Mouse (Mus musculus) megakaryocyte, adult 5-6 weeks (primary cell): ENCODE measurements at regions not wholly inside any gene's neighbourhood (a gene's known extent, or its start where the extent isn't known, plus 50 kb on each side); places are given as distances from the start of the nearest gene placed in this dataset.
A peak's percentile ranks its signal among the peaks of the same experiment; 100 is the strongest.

Source experiments
- ATAC-seq: 2 replicates; pipeline ENCODE4 v1.8.0; 2016; ENCODE audit warnings: mild to moderate bottlenecking, inconsistent platforms; ENCODE audit not compliant: poor library complexity, severe bottlenecking

GRCm38 (mm10) chr17:29775836-29776235 lies 59.0 kb upstream of the Ccdc167 start:
- ATAC-seq, result no peak

- ATAC-seq, result peak; percentile 75
Measured at GRCm38 (mm10) chr17:29773339-29773738, 56.5 kb upstream of the Ccdc167 start.

- no peak for ATAC-seq
Measured at GRCm38 (mm10) chr17:29770914-29771313, 54.1 kb upstream of the Ccdc167 start.

GRCm38 (mm10) chr17:29769631-29770030 lies 52.8 kb upstream of the Ccdc167 start:
- peak; percentile 30; the same call in 1 of the 2 replicates for ATAC-seq

GRCm38 (mm10) chr17:29769143-29769542 lies 52.3 kb upstream of the Ccdc167 start:
- peak; percentile 52 for ATAC-seq

GRCm38 (mm10) chr17:29768642-29769041 lies 51.8 kb upstream of the Ccdc167 start:
- ATAC-seq, result no peak
